Mouse (Mus musculus) kidney, embryonic 16.5 days (tissue): Measurements from ENCODE around the gene Hnf1b. TPM values are rescaled to one million over a fixed set of nuclear protein-coding genes. Genes with fewer than 3 reads are reported as not detected.

Experiments
- ATAC-seq: fragments of 200-750 bp; cut with Nextera tagmentation; 2 replicates; pipeline ENCODE4 v1.8.0; 2017; ENCODE audit warnings: moderate TSS enrichment; ENCODE audit not compliant: low FRiP score, low TSS enrichment
- H3K27ac ChIP-seq: fragments of 300-500 bp; sonication (generic); 2 replicates; pipeline ENCODE4 v1.5.1; 2014; ENCODE audit warnings: low read length
- H3K27me3 ChIP-seq: fragments of 300-500 bp; sonication (generic); 2 replicates; pipeline ENCODE4 v1.6.1; 2014; ENCODE audit warnings: low read length, control low read depth, mixed read lengths; ENCODE audit not compliant: insufficient read depth
- H3K36me3 ChIP-seq: fragments of 300-500 bp; sonication (generic); 2 replicates; pipeline ENCODE4 v1.6.1; 2014; ENCODE audit warnings: low read length, control low read depth, mixed read lengths; ENCODE audit not compliant: insufficient read depth
- H3K4me1 ChIP-seq: fragments of 300-500 bp; sonication (generic); 2 replicates; pipeline ENCODE4 v1.6.1; 2014; ENCODE audit warnings: low read length, control low read depth, mixed read lengths; ENCODE audit not compliant: insufficient read depth
- H3K4me2 ChIP-seq: fragments of 300-500 bp; sonication (generic); replicated peaks from 2 replicates; pipeline ENCODE4 v1.6.1; 2014; ENCODE audit warnings: low read depth, low read length
- H3K4me3 ChIP-seq: fragments of 300-500 bp; sonication (generic); 2 replicates; pipeline ENCODE4 v1.5.1; 2014; ENCODE audit warnings: mild to moderate bottlenecking, low read length
- H3K9ac ChIP-seq: fragments of 300-500 bp; sonication (generic); replicated peaks from 2 replicates; pipeline ENCODE4 v1.6.1; 2014; ENCODE audit warnings: low read length
- H3K9me3 ChIP-seq: fragments of 300-500 bp; sonication (generic); 2 replicates; pipeline ENCODE4 v1.6.1; 2016; ENCODE audit warnings: low read length, control low read depth
- WGBS: fragments of 180-500 bp; shearing (Covaris S2); extraction: QIAGEN DNeasy Blood & Tissue Kit; methylation state at CpG from one replicate; pipeline ENCODE4 v1.1.7; 2014; 5-methylcytosine and 5-hydroxymethylcytosine counted together
- polyA plus RNA-seq: library from polyadenylated mRNA; unstranded; fragments of >200 nt; fragmentation: Nextera tagmentation; extraction: Ambion mirVana; gene quantifications from 2 replicates; pipeline ENCODE4 v1.2.1, GENCODE M21; 2015

The Hnf1b gene
- polyA plus RNA-seq, 1 experiment from 2014 or later, result 90.9 TPM

DNA sequence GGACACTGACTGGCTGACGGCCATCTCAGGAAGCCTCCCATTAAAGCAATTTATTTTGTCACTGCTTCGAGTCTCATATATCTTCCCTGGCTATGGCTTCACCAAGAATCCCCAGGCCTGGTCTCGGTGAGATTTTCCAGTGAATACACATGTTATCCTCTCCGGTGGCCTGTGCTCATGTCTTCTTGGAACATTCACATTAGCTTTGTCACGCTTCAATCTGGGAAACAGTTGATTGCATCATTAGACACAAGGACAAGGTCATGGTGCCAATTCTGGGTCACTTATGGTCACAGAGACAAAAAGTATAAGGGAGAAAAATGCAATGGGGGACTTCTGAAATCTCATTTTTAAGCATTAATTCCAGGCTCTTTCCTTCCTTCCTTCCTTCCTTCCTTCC, 55.9 kb downstream of the Hnf1b start:
- Histone ChIP-seq H3K27me3 (no peaks in the 10 kb centered on the region), H3K4me1 (no peaks in the 10 kb centered on the region), H3K27ac (no peak overlapping the region), H3K9ac (no peak overlapping the region), H3K36me3 (peaks cover 5% of the 10 kb centered on the region; the same call in 1 of the 2 replicates), H3K4me3 (no peak overlapping the region), H3K4me2 (no peak overlapping the region), H3K9me3 (no peaks in the 10 kb centered on the region)
- whole genome bisulfite sequencing, result 43% methylated on average over 5 of the region's 5 CpGs
- no peak for ATAC-seq

DNA sequence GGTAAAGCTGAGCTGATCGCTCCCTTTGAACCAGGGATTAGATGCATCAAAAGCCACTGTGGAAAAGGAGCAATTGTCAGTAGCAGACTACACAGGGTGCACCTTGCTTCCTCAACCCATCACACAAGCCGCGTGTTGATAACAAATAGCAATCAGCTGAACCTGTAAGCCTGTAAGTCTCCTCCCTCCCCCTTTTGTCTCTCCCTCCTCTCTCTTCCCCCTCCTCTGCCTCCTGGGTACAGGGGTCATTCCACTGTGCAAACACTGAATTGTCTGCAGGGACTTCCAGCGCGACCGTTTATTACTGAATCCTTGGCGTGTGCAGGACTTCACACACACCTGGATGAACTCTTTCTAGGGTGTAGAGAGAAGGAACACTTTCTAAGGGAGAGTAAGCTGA, 58.5 kb downstream of the Hnf1b start:
- no peaks in the 10 kb centered on the region for H3K9me3 ChIP-seq
- H3K4me3 ChIP-seq, result no peak overlapping the region
- H3K4me1 ChIP-seq, result 0 out of 2 replicates have a peak, but pooled peaks cover 5% of the 10 kb centered on the region
- WGBS, result 17% methylated on average over 7 of the region's 7 CpGs
- no peak overlapping the region for H3K27ac ChIP-seq
- 0 out of 2 replicates have a peak, but pooled peaks cover 2% of the 10 kb centered on the region for H3K36me3 ChIP-seq
- no peaks in the 10 kb centered on the region for H3K27me3 ChIP-seq
- no peak overlapping the region for H3K9ac ChIP-seq
- no peak overlapping the region for H3K4me2 ChIP-seq
- ATAC-seq, result no peak

DNA sequence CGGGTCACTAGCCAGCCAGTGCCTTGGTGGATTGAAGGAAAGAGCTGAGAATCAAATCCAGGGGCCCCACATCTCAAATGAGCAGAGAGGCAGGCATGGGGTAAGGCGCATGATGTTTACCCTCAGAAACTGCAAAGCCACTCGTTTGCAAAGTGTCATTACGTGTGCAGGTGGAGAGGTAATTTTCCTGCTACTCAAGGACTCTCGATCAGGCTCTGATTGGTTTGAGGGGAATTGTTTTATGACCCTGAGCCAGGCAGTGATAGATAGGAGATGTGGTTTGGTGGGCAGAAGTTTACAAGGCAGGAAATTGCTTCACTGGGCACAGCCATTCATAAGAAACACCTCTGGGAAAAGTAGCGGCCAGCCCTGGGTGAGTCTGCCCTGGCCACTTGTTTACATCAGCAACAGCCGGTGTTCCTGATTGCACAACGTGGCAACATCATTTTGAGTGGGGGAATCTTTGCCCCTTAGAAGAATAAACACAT, 64.0 kb downstream of the Hnf1b start:
- no peak overlapping the region for H3K4me3 ChIP-seq
- 11% methylated on average over 8 of the region's 8 CpGs for WGBS
- H3K27me3 ChIP-seq, result no peaks in the 10 kb centered on the region
- H3K4me2 ChIP-seq, result no peak overlapping the region
- ATAC-seq, result peak; percentile 68
- H3K36me3 ChIP-seq, result no peaks in the 10 kb centered on the region
- H3K9me3 ChIP-seq, result no peaks in the 10 kb centered on the region
- H3K4me1 ChIP-seq, result peaks cover 13% of the 10 kb centered on the region
- H3K9ac ChIP-seq, result no peak overlapping the region
- H3K27ac ChIP-seq, result peak overlapping the region; percentile 54

DNA sequence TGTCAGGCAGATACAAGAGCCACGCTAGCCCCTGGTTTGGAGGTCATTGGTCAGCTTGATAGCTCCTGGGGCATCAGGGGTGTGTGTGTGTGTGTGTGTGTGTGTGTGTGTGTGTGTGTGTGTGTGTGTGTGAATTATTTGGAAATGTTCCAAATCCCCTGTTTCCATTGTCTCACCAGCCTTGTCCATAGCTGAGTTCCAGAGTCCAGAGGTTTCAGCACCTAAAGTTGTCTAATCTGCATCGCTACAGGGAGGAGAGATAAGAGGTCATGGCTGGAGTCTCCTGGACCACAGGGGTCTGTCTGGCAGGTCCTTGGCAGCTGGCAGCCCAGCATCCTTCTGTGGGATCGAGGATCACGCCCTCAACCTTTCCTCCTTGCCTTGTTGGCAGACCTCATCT, 64.6 kb downstream of the Hnf1b start:
- Histone ChIP-seq H3K9me3 (no peaks in the 10 kb centered on the region), H3K4me2 (no peak overlapping the region), H3K27ac (peak overlapping the region; percentile 54; the same call in 1 of the 2 replicates), H3K27me3 (no peaks in the 10 kb centered on the region), H3K9ac (no peak overlapping the region), H3K4me1 (peaks cover 13% of the 10 kb centered on the region), H3K36me3 (no peaks in the 10 kb centered on the region), H3K4me3 (no peak overlapping the region)
- ATAC-seq, result no peak; the same call in 1 of the 2 replicates
- 73% methylated on average over 4 of the region's 4 CpGs for WGBS

DNA sequence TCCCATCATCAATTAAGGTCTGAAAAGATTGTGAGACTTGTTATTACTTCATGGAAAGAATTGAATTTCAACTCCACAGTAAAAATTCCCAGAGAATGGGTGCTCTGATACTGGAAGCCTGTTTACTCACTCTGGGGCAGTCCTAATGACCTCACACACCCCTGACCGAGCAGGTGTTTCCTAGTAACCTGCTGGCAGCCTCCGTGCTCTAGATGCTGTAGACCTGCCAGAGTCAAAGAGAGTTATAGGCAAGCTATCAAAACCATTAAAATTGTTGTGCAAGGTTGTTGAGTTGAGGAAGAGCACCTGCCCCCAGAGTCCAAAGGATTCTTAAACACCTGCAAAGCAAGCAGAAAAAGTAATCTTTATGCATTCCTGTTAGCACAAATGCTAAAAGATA, 72.7 kb downstream of the Hnf1b start:
- Histone ChIP-seq H3K9me3 (no peaks in the 10 kb centered on the region; the same call in 1 of the 2 replicates), H3K4me1 (no peaks in the 10 kb centered on the region), H3K4me3 (no peak overlapping the region), H3K4me2 (no peak overlapping the region), H3K27ac (no peak overlapping the region), H3K9ac (no peak overlapping the region), H3K27me3 (no peaks in the 10 kb centered on the region), H3K36me3 (no peaks in the 10 kb centered on the region)
- WGBS, result 20% methylated on average over 2 of the region's 2 CpGs
- no peak for ATAC-seq

DNA sequence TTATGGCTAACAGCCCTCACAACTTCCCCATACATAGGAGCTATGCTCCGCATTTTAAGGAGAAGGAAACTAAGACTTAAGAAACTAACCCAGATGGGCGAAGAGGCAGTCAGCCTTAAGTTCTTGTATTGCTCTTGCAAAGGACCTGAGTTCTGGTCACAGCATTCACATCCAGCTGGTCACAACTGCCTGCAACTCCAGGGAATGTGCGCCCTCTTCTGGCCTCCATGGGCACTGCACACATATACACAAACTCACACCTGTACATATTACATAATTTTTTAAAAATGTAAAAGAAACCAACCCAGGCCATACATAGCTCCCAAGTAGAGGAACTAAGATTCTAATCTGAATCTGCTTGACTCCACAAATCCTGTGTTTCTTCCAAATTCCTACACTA, 77.2 kb downstream of the Hnf1b start:
- Histone ChIP-seq H3K9me3 (no peaks in the 10 kb centered on the region; the same call in 1 of the 2 replicates), H3K27ac (no peak overlapping the region), H3K4me1 (no peaks in the 10 kb centered on the region), H3K27me3 (no peaks in the 10 kb centered on the region), H3K36me3 (no peaks in the 10 kb centered on the region), H3K4me2 (no peak overlapping the region), H3K9ac (no peak overlapping the region), H3K4me3 (no peak overlapping the region)
- no peak for ATAC-seq
- whole genome bisulfite sequencing, result 64% methylated on average over 3 of the region's 3 CpGs

- no peak overlapping the region for H3K27ac ChIP-seq
- no peak overlapping the region for H3K4me2 ChIP-seq
- no peak for ATAC-seq
- H3K9ac ChIP-seq, result no peak overlapping the region
- H3K4me1 ChIP-seq, result 0 out of 2 replicates have a peak, but pooled peaks cover 7% of the 10 kb centered on the region
- WGBS, result 79% methylated on average over 10 of the region's 10 CpGs
- no peaks in the 10 kb centered on the region for H3K27me3 ChIP-seq
- H3K36me3 ChIP-seq, result no peaks in the 10 kb centered on the region
- H3K4me3 ChIP-seq, result no peak overlapping the region
- no peaks in the 10 kb centered on the region for H3K9me3 ChIP-seq
Measured at GRCm38 (mm10) chr11:83932506-83933106, 82.7 kb downstream of the Hnf1b start.

DNA sequence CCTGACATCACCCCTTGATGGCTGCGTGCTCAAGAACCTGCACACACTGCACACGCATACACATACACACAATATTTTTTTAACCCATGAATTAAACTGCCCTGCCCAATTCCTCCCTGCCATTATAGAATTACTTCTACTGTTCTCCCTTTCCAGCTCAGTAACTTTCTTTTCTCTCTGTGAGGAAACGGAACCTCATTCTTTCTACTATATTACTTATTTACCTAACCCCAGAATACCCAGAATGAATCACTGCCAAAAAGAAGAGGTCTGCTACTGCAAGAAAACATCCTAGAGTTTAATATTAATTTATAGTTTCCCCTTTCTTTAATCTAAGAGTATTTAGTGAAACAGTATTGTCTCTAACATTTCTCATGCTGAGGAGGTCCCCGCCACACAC, 83.5 kb downstream of the Hnf1b start:
- Histone ChIP-seq H3K27me3 (no peaks in the 10 kb centered on the region), H3K27ac (no peak overlapping the region), H3K36me3 (no peaks in the 10 kb centered on the region), H3K4me2 (no peak overlapping the region), H3K4me3 (no peak overlapping the region), H3K4me1 (peaks cover 8% of the 10 kb centered on the region; the same call in 1 of the 2 replicates), H3K9me3 (no peaks in the 10 kb centered on the region), H3K9ac (no peak overlapping the region)
- 60% methylated on average over 4 of the region's 4 CpGs for WGBS
- no peak for ATAC-seq

GRCm38 (mm10) chr11:83935986-83936665, 86.3 kb downstream of the Hnf1b start:
- peaks cover 10% of the 10 kb centered on the region; the same call in 1 of the 2 replicates for H3K4me1 ChIP-seq
- 0 out of 2 replicates have a peak overlapping the region, but pooled peaks have one; percentile 10 for H3K27ac ChIP-seq
- ATAC-seq, result peak; percentile 70
- no peaks in the 10 kb centered on the region for H3K36me3 ChIP-seq
- H3K9me3 ChIP-seq, result no peaks in the 10 kb centered on the region
- no peak overlapping the region for H3K4me3 ChIP-seq
- no peak overlapping the region for H3K4me2 ChIP-seq
- 23% methylated on average over 7 of the region's 7 CpGs for WGBS
- H3K27me3 ChIP-seq, result 0 out of 2 replicates have a peak, but pooled peaks cover 5% of the 10 kb centered on the region
- no peak overlapping the region for H3K9ac ChIP-seq

DNA sequence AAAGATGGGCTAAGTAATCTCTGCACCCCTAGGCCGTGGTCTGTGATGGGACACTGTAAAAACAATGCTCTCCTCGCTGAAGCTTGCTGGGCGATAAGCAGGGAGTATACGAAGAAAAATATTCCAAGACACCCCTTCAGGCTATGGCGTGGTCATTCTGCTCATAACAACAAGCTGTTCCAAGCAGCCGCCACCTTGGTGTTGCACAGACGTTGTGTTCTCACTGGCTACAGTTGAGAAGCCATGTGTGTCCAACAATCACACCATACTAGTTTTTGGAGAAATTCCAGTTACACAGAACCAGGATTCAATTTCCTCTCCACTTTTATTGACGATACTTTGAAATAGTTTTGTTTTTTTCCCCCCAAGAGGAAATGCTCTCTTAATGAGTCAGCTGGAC, 88.7 kb downstream of the Hnf1b start:
- 50% methylated on average over 8 of the region's 8 CpGs for WGBS
- Histone ChIP-seq H3K27ac (no peak overlapping the region), H3K4me3 (no peak overlapping the region), H3K4me2 (no peak overlapping the region), H3K36me3 (no peaks in the 10 kb centered on the region), H3K4me1 (peaks cover 20% of the 10 kb centered on the region), H3K9ac (no peak overlapping the region), H3K27me3 (0 out of 2 replicates have a peak, but pooled peaks cover 5% of the 10 kb centered on the region), H3K9me3 (no peaks in the 10 kb centered on the region)
- ATAC-seq, result no peak
